Mouse (Mus musculus): ENCODE measurements at regions not wholly inside any gene's neighbourhood (a gene's known extent, or its start where the extent isn't known, plus 50 kb on each side); places are given as distances from the start of the nearest gene placed in this dataset.

DNA sequence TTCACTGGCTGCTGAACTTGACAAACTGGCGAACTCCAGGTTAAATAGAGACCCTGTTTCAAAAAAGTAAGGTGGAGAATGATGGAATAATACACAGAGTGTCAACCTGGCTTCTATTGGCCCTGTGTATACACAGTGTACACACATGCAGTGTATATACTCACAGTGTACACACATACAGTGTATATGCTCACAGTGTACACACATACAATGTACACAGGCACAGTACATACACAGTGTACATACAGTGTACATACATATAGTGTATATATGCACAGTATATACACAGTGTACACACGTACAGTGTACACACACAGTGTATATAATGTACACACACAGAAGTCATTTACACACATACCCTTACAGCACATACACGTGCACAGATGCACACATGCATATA lies 52.4 kb upstream of the Aldh1b1 start:
- ATAC-seq (ENCODE audit: low FRiP score, low read depth) = no peak
- 88% methylated on average over 3 of the region's 3 CpGs for WGBS
- no peak for DNase-seq (ENCODE audit: low spot score)
- H3K4me3 ChIP-seq (replicated peaks; ENCODE audit: low read length) = no peak overlapping the region
- no peak overlapping the region for H3K4me2 ChIP-seq (replicated peaks; ENCODE audit: low read depth, low read length, severe bottlenecking)
- H3K9me3 ChIP-seq (ENCODE audit: control insufficient read depth, low read length) = no peaks in the 10 kb centered on the region
- no peak overlapping the region for H3K27ac ChIP-seq (replicated peaks; ENCODE audit: low read depth, low read length)
- H3K9ac ChIP-seq (ENCODE audit: low read depth, low read length, severe bottlenecking) = no peak overlapping the region
- H3K4me1 ChIP-seq (ENCODE audit: control insufficient read depth, insufficient read depth, low read length) = no peaks in the 10 kb centered on the region; the same call in 1 of the 2 replicates
- H3K27me3 ChIP-seq (ENCODE audit: control insufficient read depth, insufficient read depth, low read length) = no peaks in the 10 kb centered on the region
- H3K36me3 ChIP-seq (ENCODE audit: control insufficient read depth, insufficient read depth, low read length) = no peaks in the 10 kb centered on the region
- TF ChIP-seq POLR2A (IDR thresholded peaks at IDR 0.05; ENCODE audit: borderline replicate concordance, extremely low read depth, insufficient read depth, insufficient read length) = no peak

DNA sequence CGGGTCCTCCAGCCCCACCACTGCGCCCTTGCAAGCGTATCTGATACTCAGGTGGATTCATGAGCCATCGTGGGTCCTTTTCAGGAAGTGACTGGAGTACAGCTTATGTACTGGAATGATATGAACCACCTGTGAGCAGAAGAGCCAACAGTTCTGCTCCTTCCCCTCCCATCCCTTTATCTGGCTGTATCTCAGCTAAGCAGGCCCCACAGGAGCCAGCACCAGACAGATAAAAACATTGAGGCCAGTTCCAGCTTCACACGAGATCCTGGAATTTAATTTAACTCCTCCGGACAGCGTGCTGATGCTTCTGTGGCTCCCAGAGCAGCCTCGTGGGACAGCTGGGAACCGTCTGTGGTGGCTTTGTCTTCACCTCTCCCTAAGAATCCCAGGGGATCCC lies 53.1 kb upstream of the Aldh1b1 start:
- ATAC-seq (ENCODE audit: low FRiP score, low read depth) (no peak), DNase-seq (ENCODE audit: low spot score) (no peak)
- TF ChIP-seq POLR2A (IDR thresholded peaks at IDR 0.05; ENCODE audit: borderline replicate concordance, extremely low read depth, insufficient read depth, insufficient read length) = no peak
- 56% methylated on average over 9 of the region's 9 CpGs for WGBS
- Histone ChIP-seq H3K4me2 (replicated peaks; ENCODE audit: low read depth, low read length, severe bottlenecking) (no peak overlapping the region), H3K27ac (replicated peaks; ENCODE audit: low read depth, low read length) (no peak overlapping the region), H3K9ac (ENCODE audit: low read depth, low read length, severe bottlenecking) (no peak overlapping the region), H3K4me1 (ENCODE audit: control insufficient read depth, insufficient read depth, low read length) (peaks cover under 1% of the 10 kb centered on the region; the same call in 1 of the 2 replicates), H3K36me3 (ENCODE audit: control insufficient read depth, insufficient read depth, low read length) (no peaks in the 10 kb centered on the region), H3K9me3 (ENCODE audit: control insufficient read depth, low read length) (no peaks in the 10 kb centered on the region), H3K4me3 (replicated peaks; ENCODE audit: low read length) (no peak overlapping the region), H3K27me3 (ENCODE audit: control insufficient read depth, insufficient read depth, low read length) (no peaks in the 10 kb centered on the region)

DNA sequence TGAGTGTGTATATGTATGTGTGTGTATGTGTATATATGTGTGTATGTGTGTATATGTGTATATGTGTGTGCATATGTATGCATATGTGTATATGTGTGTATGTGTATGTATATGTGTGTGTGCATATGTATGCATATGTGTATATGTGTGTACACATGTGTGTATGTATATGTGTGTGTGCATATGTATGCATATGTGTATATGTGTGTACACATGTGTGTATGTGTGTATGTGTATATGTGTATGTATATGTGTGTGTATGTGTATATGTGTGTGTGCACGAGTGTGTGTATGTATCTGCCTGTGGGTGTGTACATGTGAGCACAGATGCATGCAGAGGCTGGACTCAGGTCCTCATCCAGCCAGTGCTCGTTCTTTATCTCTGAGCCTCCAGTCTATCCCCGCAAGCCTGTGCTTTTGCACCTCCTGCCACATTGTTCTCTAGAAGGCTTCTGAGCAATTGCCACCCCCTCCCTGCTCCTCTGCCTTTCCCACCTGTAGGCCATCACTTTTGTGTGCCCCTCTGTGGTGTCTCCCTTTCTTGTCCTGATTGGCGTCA lies 53.9 kb upstream of the Aldh1b1 start:
- H3K27me3 ChIP-seq (ENCODE audit: control insufficient read depth, insufficient read depth, low read length) = no peaks in the 10 kb centered on the region
- DNase-seq (ENCODE audit: low spot score) (no peak), ATAC-seq (ENCODE audit: low FRiP score, low read depth) (no peak)
- no peak overlapping the region for H3K4me3 ChIP-seq (replicated peaks; ENCODE audit: low read length)
- WGBS = 82% methylated on average over 4 of the region's 4 CpGs
- no peaks in the 10 kb centered on the region for H3K9me3 ChIP-seq (ENCODE audit: control insufficient read depth, low read length)
- H3K27ac ChIP-seq (replicated peaks; ENCODE audit: low read depth, low read length) = no peak overlapping the region
- H3K36me3 ChIP-seq (ENCODE audit: control insufficient read depth, insufficient read depth, low read length) = no peaks in the 10 kb centered on the region
- TF ChIP-seq POLR2A (IDR thresholded peaks at IDR 0.05; ENCODE audit: borderline replicate concordance, extremely low read depth, insufficient read depth, insufficient read length) = no peak
- H3K4me1 ChIP-seq (ENCODE audit: control insufficient read depth, insufficient read depth, low read length) = peaks cover 4% of the 10 kb centered on the region
- H3K4me2 ChIP-seq (replicated peaks; ENCODE audit: low read depth, low read length, severe bottlenecking) = no peak overlapping the region
- H3K9ac ChIP-seq (ENCODE audit: low read depth, low read length, severe bottlenecking) = no peak overlapping the region

DNA sequence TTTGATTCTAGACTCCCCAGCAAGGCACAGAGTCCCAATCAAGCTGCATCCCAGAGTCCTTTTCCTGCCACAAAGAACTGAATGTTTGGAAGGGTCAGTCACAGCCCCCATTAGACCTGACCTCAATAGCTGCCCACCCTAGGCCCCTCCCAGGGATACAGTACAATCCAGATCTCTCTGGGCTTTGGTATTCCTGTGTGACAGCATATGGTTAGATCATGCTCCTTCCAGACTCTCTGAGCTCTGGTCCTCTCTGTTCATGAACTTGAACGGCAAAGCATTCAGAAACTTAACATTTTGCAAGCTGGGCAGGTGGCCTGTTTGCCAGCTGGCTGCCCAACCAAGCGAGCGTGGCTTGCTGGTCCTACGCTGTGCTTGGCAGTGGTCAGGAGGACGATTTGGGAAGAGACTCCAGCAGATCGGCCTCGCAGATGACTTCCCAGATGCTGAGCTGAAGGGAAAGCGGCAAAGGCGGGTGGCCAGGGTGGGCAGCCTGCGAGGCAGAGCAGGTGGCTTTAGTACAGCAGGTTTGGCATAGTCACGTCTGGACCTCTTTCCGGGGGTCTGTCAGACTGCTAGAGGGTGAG lies 58.0 kb upstream of the Aldh1b1 start:
- no peak for ATAC-seq (ENCODE audit: low FRiP score, low read depth)
- H3K4me3 ChIP-seq (replicated peaks; ENCODE audit: low read length) = no peak overlapping the region
- H3K9ac ChIP-seq (ENCODE audit: low read depth, low read length, severe bottlenecking) = no peak overlapping the region
- no peaks in the 10 kb centered on the region for H3K36me3 ChIP-seq (ENCODE audit: control insufficient read depth, insufficient read depth, low read length)
- H3K27ac ChIP-seq (replicated peaks; ENCODE audit: low read depth, low read length) = peak overlapping the region; percentile 15; the same call in 1 of the 2 replicates
- no peak overlapping the region for H3K4me2 ChIP-seq (replicated peaks; ENCODE audit: low read depth, low read length, severe bottlenecking)
- DNase-seq (ENCODE audit: low spot score) = no peak
- WGBS = 79% methylated on average over 12 of the region's 12 CpGs
- H3K27me3 ChIP-seq (ENCODE audit: control insufficient read depth, insufficient read depth, low read length) = no peaks in the 10 kb centered on the region
- no peaks in the 10 kb centered on the region for H3K9me3 ChIP-seq (ENCODE audit: control insufficient read depth, low read length)
- no peak for TF ChIP-seq POLR2A (IDR thresholded peaks at IDR 0.05; ENCODE audit: borderline replicate concordance, extremely low read depth, insufficient read depth, insufficient read length)
- H3K4me1 ChIP-seq (ENCODE audit: control insufficient read depth, insufficient read depth, low read length) = peaks cover 10% of the 10 kb centered on the region

DNA sequence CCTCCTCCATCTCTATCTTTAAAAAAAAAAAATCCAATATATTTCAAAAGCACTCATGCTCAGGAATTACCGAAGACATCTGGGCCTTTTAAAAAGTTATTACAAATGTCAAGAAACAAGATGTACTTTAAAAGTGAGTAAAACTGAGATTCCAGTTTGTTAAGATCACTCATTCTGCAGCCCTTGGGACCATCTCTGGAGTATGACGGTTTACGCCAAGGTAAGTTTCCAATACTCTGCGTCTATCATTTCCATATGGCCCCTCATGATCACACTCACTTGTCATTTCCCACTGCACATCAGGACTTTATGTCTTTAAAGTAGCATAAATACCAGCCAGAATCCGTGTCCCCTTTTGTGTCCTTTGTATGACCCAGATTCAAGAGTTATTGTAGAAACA lies 58.5 kb upstream of the Aldh1b1 start:
- TF ChIP-seq POLR2A (IDR thresholded peaks at IDR 0.05; ENCODE audit: borderline replicate concordance, extremely low read depth, insufficient read depth, insufficient read length) = no peak
- H3K4me3 ChIP-seq (replicated peaks; ENCODE audit: low read length) = no peak overlapping the region
- H3K9ac ChIP-seq (ENCODE audit: low read depth, low read length, severe bottlenecking) = no peak overlapping the region
- H3K4me1 ChIP-seq (ENCODE audit: control insufficient read depth, insufficient read depth, low read length) = peaks cover 10% of the 10 kb centered on the region
- DNase-seq (ENCODE audit: low spot score) (peak; percentile 55), ATAC-seq (ENCODE audit: low FRiP score, low read depth) (peak; percentile 66; the same call in 1 of the 2 replicates)
- no peak overlapping the region for H3K4me2 ChIP-seq (replicated peaks; ENCODE audit: low read depth, low read length, severe bottlenecking)
- 48% methylated on average over 5 of the region's 5 CpGs for WGBS
- H3K27me3 ChIP-seq (ENCODE audit: control insufficient read depth, insufficient read depth, low read length) = no peaks in the 10 kb centered on the region
- peak overlapping the region; percentile 15; the same call in 1 of the 2 replicates for H3K27ac ChIP-seq (replicated peaks; ENCODE audit: low read depth, low read length)
- no peaks in the 10 kb centered on the region for H3K36me3 ChIP-seq (ENCODE audit: control insufficient read depth, insufficient read depth, low read length)
- no peaks in the 10 kb centered on the region for H3K9me3 ChIP-seq (ENCODE audit: control insufficient read depth, low read length)
